Mouse (Mus musculus): ENCODE results near the gene Prkag2.

DNA sequence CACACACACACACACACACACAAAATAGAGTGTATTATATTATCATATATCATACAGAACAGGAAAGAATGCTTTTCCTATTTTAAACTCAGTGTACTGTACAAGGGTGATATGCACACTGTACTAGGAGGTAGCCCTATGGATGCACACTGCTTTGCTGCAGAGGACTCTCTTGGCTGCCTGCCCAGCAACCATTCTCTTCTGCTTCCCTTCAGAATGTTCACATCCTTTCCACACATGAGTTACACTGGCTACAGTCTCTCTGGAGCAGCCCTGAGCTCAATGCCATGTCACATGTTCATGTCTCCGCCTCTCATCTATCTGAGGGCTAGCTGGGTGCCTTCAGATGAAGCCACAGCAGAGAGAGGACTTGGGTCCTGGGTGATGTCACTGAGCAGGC is 181.3 kb downstream of the Prkag2 start:
- no peak for TF ChIP-seq CTCF (IDR thresholded peaks at IDR 0.05; ENCODE audit: low read depth, low read length)
- TF ChIP-seq GATA1 (IDR thresholded peaks at IDR 0.05; ENCODE audit: borderline replicate concordance, low read length) = no peak
- TF ChIP-seq TAL1 (conservative IDR thresholded peaks at IDR 0.05; ENCODE audit: low read depth, low read length) = no peak
- TF ChIP-seq POLR2AphosphoS5 (IDR thresholded peaks at IDR 0.05; ENCODE audit: insufficient replicate concordance, low read depth, low read length) = no peak
- TF ChIP-seq GATA2 (IDR thresholded peaks at IDR 0.05; ENCODE audit: borderline replicate concordance, low read depth, low read length) = no peak

Data from G1E (cell line).